Mouse (Mus musculus) limb, embryonic 14.5 days (tissue): ENCODE results near the gene Tmem270. TPM values are rescaled to one million over a fixed set of nuclear protein-coding genes. Genes with fewer than 3 reads are reported as not detected.
A peak's percentile ranks its signal among the peaks of the same experiment; 100 is the strongest.

Source experiments
- ATAC-seq: fragments of 200-750 bp; cut with Nextera tagmentation; 2 replicates; pipeline ENCODE4 v1.8.0; 2017; ENCODE audit warnings: low read depth, moderate number of reproducible peaks, moderate TSS enrichment; ENCODE audit not compliant: low FRiP score
- DNase-seq: peaks from one replicate; pipeline ENCODE4 v3.0.0-alpha.2; 2015; ENCODE audit warnings: low spot score
- H3K27ac ChIP-seq: fragments of 300-500 bp; sonication (generic); replicated peaks from 2 replicates; pipeline ENCODE4 v1.5.1; 2014; ENCODE audit warnings: low read depth, mild to moderate bottlenecking, low read length, moderate library complexity, mixed read lengths
- H3K27me3 ChIP-seq: fragments of 300-500 bp; sonication (generic); 2 replicates; pipeline ENCODE4 v1.6.1; 2014; ENCODE audit warnings: low read length, mixed read lengths; ENCODE audit not compliant: control insufficient read depth, insufficient read depth
- H3K36me3 ChIP-seq: fragments of 300-500 bp; sonication (generic); 2 replicates; pipeline ENCODE4 v1.6.1; 2014; ENCODE audit warnings: mild to moderate bottlenecking, low read length, moderate library complexity, mixed read lengths; ENCODE audit not compliant: control insufficient read depth, insufficient read depth
- H3K4me1 ChIP-seq: fragments of 300-500 bp; sonication (generic); 2 replicates; pipeline ENCODE4 v1.6.1; 2014; ENCODE audit warnings: antibody characterized with exemption, low read length, mixed read lengths; ENCODE audit not compliant: control insufficient read depth, insufficient read depth
- H3K4me2 ChIP-seq: fragments of 300-500 bp; sonication (generic); replicated peaks from 2 replicates; pipeline ENCODE4 v1.6.1; 2014; ENCODE audit warnings: low read depth, mild to moderate bottlenecking, low read length, moderate library complexity; ENCODE audit not compliant: severe bottlenecking
- H3K4me3 ChIP-seq: fragments of 300-500 bp; sonication (generic); replicated peaks from 2 replicates; pipeline ENCODE4 v1.5.1; 2014; ENCODE audit warnings: low read length
- H3K9ac ChIP-seq: fragments of 300-500 bp; sonication (generic); 2 replicates; pipeline ENCODE4 v1.6.1; 2014; ENCODE audit warnings: mild to moderate bottlenecking, low read depth, low read length, moderate library complexity; ENCODE audit not compliant: severe bottlenecking
- H3K9me3 ChIP-seq: fragments of 300-500 bp; sonication (generic); 2 replicates; pipeline ENCODE4 v1.6.1; 2016; ENCODE audit warnings: low read length; ENCODE audit not compliant: control insufficient read depth
- POLR2A ChIP-seq: fragments of 200-500 bp; IDR thresholded peaks from 2 replicates; pipeline ENCODE4 v1.8.0; 2012; ENCODE audit warnings: inconsistent platforms, mild to moderate bottlenecking, moderate library complexity, borderline replicate concordance; ENCODE audit not compliant: insufficient read depth, insufficient read length; ENCODE audit errors: extremely low read depth
- WGBS: fragments of 180-500 bp; shearing (Covaris S2); extraction: QIAGEN DNeasy Blood & Tissue Kit; methylation state at CpG from one replicate; pipeline ENCODE4 v1.1.7; 2014; 5-methylcytosine and 5-hydroxymethylcytosine counted together
- polyA plus RNA-seq, 2 experiments: library from polyadenylated mRNA; depleted of rRNA in 1 of 2; stranded (reverse) in 1 of 2; unstranded in 1 of 2; fragments of >200 nt; fragmentation: Nextera tagmentation in 1 of 2; extraction: Ambion mirVana in 1 of 2; gene quantifications; 2 replicates each; pipeline versions ENCODE4 v1.2.1 to v1.2.3; 2012 to 2014

Gene Tmem270
- polyA plus RNA-seq, 2 experiments = not detected

DNA sequence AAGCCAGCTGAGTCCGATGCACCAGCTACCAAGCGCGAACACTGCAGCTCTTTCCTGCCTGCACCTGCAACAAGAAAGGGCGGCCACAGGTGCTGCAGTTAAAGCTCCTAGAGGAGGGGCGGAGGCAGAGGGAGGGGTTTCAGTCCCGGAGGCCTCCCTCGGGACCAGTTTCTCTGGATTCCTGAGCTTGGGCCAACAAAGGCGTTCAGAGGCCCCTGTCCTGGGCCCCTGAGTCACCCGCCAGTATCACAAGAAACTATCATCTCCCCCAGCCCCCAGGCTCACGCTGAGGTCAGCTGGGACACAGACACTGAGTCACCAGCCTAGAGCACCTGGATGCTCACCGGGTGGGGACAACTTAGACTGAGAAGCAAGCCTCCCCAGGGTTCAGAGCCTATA is 40.3 kb upstream of the Tmem270 start, which contains the start of gene Cldn4:
TSS of gene Cldn4 (minus strand) at position 78 of the 399 bp plus-strand sequence.
- DNase-seq = peak; percentile 80
- Histone ChIP-seq H3K4me1 (peaks cover 15% of the 10 kb centered on the region), H3K27me3 (peaks cover 24% of the 10 kb centered on the region; the same call in 1 of the 2 replicates), H3K36me3 (no peaks in the 10 kb centered on the region), H3K9me3 (no peaks in the 10 kb centered on the region), H3K4me2 (peak within 1 kb of the TSS; percentile 15; the same call in 1 of the 2 replicates), H3K9ac (peak within 1 kb of the TSS; percentile 34), H3K4me3 (peak within 1 kb of the TSS; percentile 26), H3K27ac (no peak within 1 kb of the TSS)
- TF ChIP-seq POLR2A = no peak
- ATAC-seq = no peak; the same call in 1 of the 2 replicates
- WGBS = 7% methylated on average over 11 of the region's 11 CpGs

DNA sequence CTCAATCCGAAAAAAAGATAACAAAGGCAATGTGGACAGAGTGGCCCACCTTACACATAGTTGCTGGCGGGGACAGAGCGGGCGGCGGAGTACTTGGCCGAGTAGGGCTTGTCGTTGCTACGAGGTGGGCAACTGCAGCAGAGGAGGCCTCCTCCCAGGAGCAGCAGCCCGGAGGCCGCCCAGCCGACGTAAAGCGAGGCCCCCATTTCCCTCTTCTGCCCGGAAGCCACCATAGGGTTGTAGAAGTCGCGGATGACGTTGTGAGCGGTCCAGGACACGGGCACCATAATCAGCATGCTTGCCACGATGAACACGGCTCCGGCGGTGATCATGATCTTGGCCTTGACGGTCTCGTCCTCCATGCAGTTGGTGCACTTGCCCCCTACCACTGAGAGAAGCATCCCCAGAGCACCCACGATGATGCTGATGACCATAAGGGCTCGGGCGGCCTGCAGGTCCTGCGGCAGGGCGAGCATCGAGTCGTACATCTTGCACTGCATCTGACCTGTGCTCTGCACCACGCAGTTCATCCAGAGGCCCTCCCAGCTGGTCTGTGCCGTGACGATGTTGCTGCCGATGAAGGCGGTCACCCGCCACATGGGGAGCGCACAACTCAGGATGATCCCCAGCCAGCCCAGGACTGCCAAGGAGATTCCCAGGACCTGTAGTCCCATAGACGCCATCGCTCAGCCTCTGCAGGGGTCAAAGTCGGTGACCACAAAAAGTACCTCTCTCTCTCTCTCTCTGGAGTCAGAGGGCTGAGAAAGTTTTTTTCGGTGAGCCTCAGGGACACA is 39.7 kb upstream of the Tmem270 start:
- peak overlapping the region; percentile 26 for H3K4me3 ChIP-seq
- peaks cover 24% of the 10 kb centered on the region; the same call in 1 of the 2 replicates for H3K27me3 ChIP-seq
- H3K4me1 ChIP-seq = peaks cover 10% of the 10 kb centered on the region; the same call in 1 of the 2 replicates
- no peaks in the 10 kb centered on the region for H3K9me3 ChIP-seq
- H3K36me3 ChIP-seq = no peaks in the 10 kb centered on the region
- peak overlapping the region; percentile 15; the same call in 1 of the 2 replicates for H3K4me2 ChIP-seq
- 21% methylated on average over 43 of the region's 43 CpGs for WGBS
- H3K9ac ChIP-seq = peak overlapping the region; percentile 34
- DNase-seq (no peak), ATAC-seq (no peak)
- no peak for TF ChIP-seq POLR2A
- H3K27ac ChIP-seq = no peak overlapping the region

- Histone ChIP-seq H3K27ac (no peak overlapping the region), H3K4me2 (peak overlapping the region; percentile 15; the same call in 1 of the 2 replicates), H3K4me1 (peaks cover 7% of the 10 kb centered on the region; the same call in 1 of the 2 replicates), H3K4me3 (peak overlapping the region; percentile 26), H3K27me3 (peaks cover 24% of the 10 kb centered on the region; the same call in 1 of the 2 replicates), H3K9ac (peak overlapping the region; percentile 34; the same call in 1 of the 2 replicates), H3K9me3 (no peaks in the 10 kb centered on the region), H3K36me3 (no peaks in the 10 kb centered on the region)
- WGBS = 40% methylated on average over 16 of the region's 19 CpGs
- DNase-seq (no peak), ATAC-seq (no peak)
- TF ChIP-seq POLR2A = no peak
Observed at GRCm38 (mm10) chr5:134945266-134945959, 38.9 kb upstream of the Tmem270 start.

DNA sequence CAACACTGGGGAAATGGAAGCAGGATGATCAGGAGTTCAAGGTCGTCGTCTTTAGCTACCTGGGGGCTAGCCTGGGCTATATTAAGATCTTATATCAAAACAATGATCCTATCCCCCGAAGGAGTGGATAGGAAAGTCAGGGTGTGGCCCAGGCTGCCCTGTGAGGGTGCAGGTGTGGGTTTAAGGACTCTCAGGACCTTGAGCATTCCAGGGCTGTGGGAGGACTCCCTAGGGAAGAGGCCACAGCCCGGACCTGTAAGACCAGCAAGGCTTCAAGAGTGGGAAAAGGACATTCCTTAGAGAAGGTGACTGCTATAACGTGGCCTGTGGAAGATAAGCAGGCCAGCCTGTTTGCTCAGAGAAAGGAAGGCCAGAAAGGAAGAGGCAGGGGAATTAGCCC is 37.6 kb upstream of the Tmem270 start:
- H3K4me3 ChIP-seq = no peak overlapping the region
- DNase-seq = no peak
- no peak for ATAC-seq
- H3K4me1 ChIP-seq = peaks cover 7% of the 10 kb centered on the region; the same call in 1 of the 2 replicates
- no peak overlapping the region for H3K4me2 ChIP-seq
- no peak for TF ChIP-seq POLR2A
- H3K9me3 ChIP-seq = no peaks in the 10 kb centered on the region
- no peaks in the 10 kb centered on the region for H3K36me3 ChIP-seq
- 75% methylated on average over 5 of the region's 5 CpGs for WGBS
- H3K27ac ChIP-seq = no peak overlapping the region
- H3K27me3 ChIP-seq = peaks cover 24% of the 10 kb centered on the region; the same call in 1 of the 2 replicates
- H3K9ac ChIP-seq = no peak overlapping the region

DNA sequence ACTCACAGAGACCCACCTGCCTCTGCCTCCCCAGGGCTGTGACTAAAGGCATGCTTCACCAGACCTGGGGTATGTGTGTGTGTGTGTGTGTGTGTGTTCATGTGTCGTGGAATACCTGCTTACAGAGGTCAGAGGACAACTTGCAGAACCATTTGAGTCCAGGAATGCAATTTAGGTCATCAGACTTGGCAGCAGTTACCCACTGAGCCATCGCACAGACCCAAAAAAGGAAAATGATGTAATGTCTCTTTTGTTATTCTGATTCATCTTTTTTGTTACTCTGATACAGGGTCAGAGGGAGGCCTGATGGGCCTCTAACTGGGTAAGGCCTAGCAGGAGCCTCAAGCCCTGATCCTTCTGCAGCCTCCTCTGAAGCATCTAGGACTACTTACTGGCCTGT is 36.2 kb upstream of the Tmem270 start:
- Histone ChIP-seq H3K9ac (no peak overlapping the region), H3K36me3 (no peaks in the 10 kb centered on the region), H3K9me3 (no peaks in the 10 kb centered on the region), H3K27me3 (peaks cover 24% of the 10 kb centered on the region; the same call in 1 of the 2 replicates), H3K4me3 (no peak overlapping the region), H3K27ac (no peak overlapping the region), H3K4me2 (no peak overlapping the region), H3K4me1 (peaks cover 7% of the 10 kb centered on the region; the same call in 1 of the 2 replicates)
- ATAC-seq = no peak
- no peak for DNase-seq
- 79% methylated on average over 2 of the region's 2 CpGs for WGBS
- no peak for TF ChIP-seq POLR2A
